Mouse (Mus musculus): ENCODE results near the gene Msi2. TPM values are rescaled to one million over a fixed set of nuclear protein-coding genes. Genes with fewer than 3 reads are reported as not detected.

The Msi2 gene
- polyA plus RNA-seq, 1 experiment: 14.2 TPM

- no peak for DNase-seq (ENCODE audit: low read depth in 1 of 2, low spot score in 2 of 2)
- H3K36me3 ChIP-seq (ENCODE audit: control insufficient read depth, insufficient read depth, low read length): peaks cover 4% of the 10 kb centered on the region; the same call in 1 of the 2 replicates
- 87% methylated on average over 14 of the region's 14 CpGs for WGBS
- no peaks in the 10 kb centered on the region; the same call in 1 of the 2 replicates for H3K4me1 ChIP-seq (ENCODE audit: control insufficient read depth, insufficient read depth, insufficient read length)
- H3K4me3 ChIP-seq (ENCODE audit: extremely low read depth, insufficient read depth, insufficient read length): no peak overlapping the region
- TF ChIP-seq CTCF (IDR thresholded peaks at IDR 0.05; ENCODE audit: extremely low read depth, insufficient read depth, insufficient read length, insufficient replicate concordance): no peak
- no peak for TF ChIP-seq POLR2A (IDR thresholded peaks at IDR 0.05; ENCODE audit: low read depth, low read length)
- H3K27ac ChIP-seq (ENCODE audit: insufficient read depth, low read length): no peak overlapping the region
- no peaks in the 10 kb centered on the region for H3K27me3 ChIP-seq (ENCODE audit: control insufficient read depth, insufficient read depth, low read length)
Observed at GRCm38 (mm10) chr11:88683026-88683770, 35.1 kb downstream of the Msi2 start.

- H3K36me3 ChIP-seq (ENCODE audit: control insufficient read depth, insufficient read depth, low read length): peaks cover 5% of the 10 kb centered on the region
- H3K4me3 ChIP-seq (ENCODE audit: extremely low read depth, insufficient read depth, insufficient read length): no peak overlapping the region
- H3K4me1 ChIP-seq (ENCODE audit: control insufficient read depth, insufficient read depth, insufficient read length): no peaks in the 10 kb centered on the region
- TF ChIP-seq POLR2A (IDR thresholded peaks at IDR 0.05; ENCODE audit: low read depth, low read length) (no peak), CTCF (IDR thresholded peaks at IDR 0.05; ENCODE audit: extremely low read depth, insufficient read depth, insufficient read length, insufficient replicate concordance) (no peak)
- H3K27ac ChIP-seq (ENCODE audit: insufficient read depth, low read length): no peak overlapping the region
- WGBS: 94% methylated on average over 7 of the region's 7 CpGs
- H3K27me3 ChIP-seq (ENCODE audit: control insufficient read depth, insufficient read depth, low read length): no peaks in the 10 kb centered on the region
- no peak for DNase-seq (ENCODE audit: low read depth in 1 of 2, low spot score in 2 of 2)
Observed at GRCm38 (mm10) chr11:88677350-88677749, 41.0 kb downstream of the Msi2 start.

GRCm38 (mm10) chr11:88676597-88676996 is 41.7 kb downstream of the Msi2 start:
- no peak overlapping the region for H3K4me3 ChIP-seq (ENCODE audit: extremely low read depth, insufficient read depth, insufficient read length)
- no peak overlapping the region for H3K27ac ChIP-seq (ENCODE audit: insufficient read depth, low read length)
- TF ChIP-seq CTCF (IDR thresholded peaks at IDR 0.05; ENCODE audit: extremely low read depth, insufficient read depth, insufficient read length, insufficient replicate concordance) (no peak), POLR2A (IDR thresholded peaks at IDR 0.05; ENCODE audit: low read depth, low read length) (no peak)
- peaks cover 5% of the 10 kb centered on the region for H3K36me3 ChIP-seq (ENCODE audit: control insufficient read depth, insufficient read depth, low read length)
- H3K4me1 ChIP-seq (ENCODE audit: control insufficient read depth, insufficient read depth, insufficient read length): no peaks in the 10 kb centered on the region
- no peak for DNase-seq (ENCODE audit: low read depth in 1 of 2, low spot score in 2 of 2)
- H3K27me3 ChIP-seq (ENCODE audit: control insufficient read depth, insufficient read depth, low read length): no peaks in the 10 kb centered on the region
- WGBS: 93% methylated on average over 2 of the region's 2 CpGs

- Histone ChIP-seq H3K27me3 (ENCODE audit: control insufficient read depth, insufficient read depth, low read length) (no peaks in the 10 kb centered on the region), H3K27ac (ENCODE audit: insufficient read depth, low read length) (no peak overlapping the region), H3K4me1 (ENCODE audit: control insufficient read depth, insufficient read depth, insufficient read length) (no peaks in the 10 kb centered on the region), H3K36me3 (ENCODE audit: control insufficient read depth, insufficient read depth, low read length) (peaks cover 6% of the 10 kb centered on the region), H3K4me3 (ENCODE audit: extremely low read depth, insufficient read depth, insufficient read length) (no peak overlapping the region)
- WGBS: 91% methylated on average over 18 of the region's 18 CpGs
- no peak for TF ChIP-seq POLR2A (IDR thresholded peaks at IDR 0.05; ENCODE audit: low read depth, low read length)
- DNase-seq (ENCODE audit: low read depth in 1 of 2, low spot score in 2 of 2): no peak
Observed at GRCm38 (mm10) chr11:88675526-88676353, 42.6 kb downstream of the Msi2 start.

- H3K4me3 ChIP-seq (ENCODE audit: extremely low read depth, insufficient read depth, insufficient read length): no peak overlapping the region
- TF ChIP-seq CTCF (IDR thresholded peaks at IDR 0.05; ENCODE audit: extremely low read depth, insufficient read depth, insufficient read length, insufficient replicate concordance) (no peak), POLR2A (IDR thresholded peaks at IDR 0.05; ENCODE audit: low read depth, low read length) (no peak)
- 91% methylated on average over 9 of the region's 9 CpGs for WGBS
- H3K27me3 ChIP-seq (ENCODE audit: control insufficient read depth, insufficient read depth, low read length): no peaks in the 10 kb centered on the region
- no peak overlapping the region for H3K27ac ChIP-seq (ENCODE audit: insufficient read depth, low read length)
- DNase-seq (ENCODE audit: low read depth in 1 of 2, low spot score in 2 of 2): no peak
- no peaks in the 10 kb centered on the region for H3K4me1 ChIP-seq (ENCODE audit: control insufficient read depth, insufficient read depth, insufficient read length)
- H3K36me3 ChIP-seq (ENCODE audit: control insufficient read depth, insufficient read depth, low read length): peaks cover 8% of the 10 kb centered on the region
Observed at GRCm38 (mm10) chr11:88674075-88674474, 44.2 kb downstream of the Msi2 start.

GRCm38 (mm10) chr11:88670925-88671324 is 47.4 kb downstream of the Msi2 start:
- no peak for DNase-seq (ENCODE audit: low read depth in 1 of 2, low spot score in 2 of 2)
- H3K4me1 ChIP-seq (ENCODE audit: control insufficient read depth, insufficient read depth, insufficient read length): no peaks in the 10 kb centered on the region
- no peak overlapping the region for H3K4me3 ChIP-seq (ENCODE audit: extremely low read depth, insufficient read depth, insufficient read length)
- 95% methylated on average over 5 of the region's 5 CpGs for WGBS
- H3K27ac ChIP-seq (ENCODE audit: insufficient read depth, low read length): no peak overlapping the region
- TF ChIP-seq POLR2A (IDR thresholded peaks at IDR 0.05; ENCODE audit: low read depth, low read length) (no peak), CTCF (IDR thresholded peaks at IDR 0.05; ENCODE audit: extremely low read depth, insufficient read depth, insufficient read length, insufficient replicate concordance) (no peak)
- no peaks in the 10 kb centered on the region for H3K27me3 ChIP-seq (ENCODE audit: control insufficient read depth, insufficient read depth, low read length)
- H3K36me3 ChIP-seq (ENCODE audit: control insufficient read depth, insufficient read depth, low read length): peaks cover 14% of the 10 kb centered on the region
